Mouse (Mus musculus) megakaryocyte, embryonic 14.5 days (primary cell): ENCODE measurements around the gene Gm20388. TPM values are rescaled to one million over a fixed set of nuclear protein-coding genes. Genes with fewer than 3 reads are reported as not detected.

ENCODE experiments used
- H3K27me3 ChIP-seq: replicated peaks from 2 replicates; pipeline ENCODE3; 2012; ENCODE audit warnings: inconsistent platforms
- H3K36me3 ChIP-seq: replicated peaks from 2 replicates; pipeline ENCODE3; 2012; ENCODE audit warnings: low read length, inconsistent platforms, mixed read lengths
- H3K4me1 ChIP-seq: 2 replicates; pipeline ENCODE4 v1.6.1; 2012; ENCODE audit warnings: inconsistent platforms
- H3K4me3 ChIP-seq: replicated peaks from 2 replicates; pipeline ENCODE3; 2012; ENCODE audit warnings: moderate library complexity, mild to moderate bottlenecking, inconsistent platforms
- H3K9me3 ChIP-seq: 2 replicates; pipeline ENCODE4 v1.6.1; 2012; ENCODE audit warnings: inconsistent platforms
- FLI1 ChIP-seq: IDR thresholded peaks from 2 replicates; pipeline ENCODE4 v1.6.1; 2012; ENCODE audit warnings: low read length, inconsistent platforms, mixed read lengths
- GATA1 ChIP-seq: IDR thresholded peaks from 3 replicates; pipeline ENCODE4 v1.6.1; 2012; ENCODE audit warnings: mixed read lengths, low read length, inconsistent platforms, borderline replicate concordance
- polyA plus RNA-seq: library from polyadenylated mRNA; stranded (reverse); fragments of >175 nt; gene quantifications from 2 replicates; pipeline ENCODE4 v1.2.3, GENCODE M21; 2012; ENCODE audit warnings: low replicate concordance; ENCODE audit not compliant: insufficient read depth

Gene Gm20388
- polyA plus RNA-seq, 1 experiment: 111 TPM

- TF ChIP-seq FLI1: no peak
- TF ChIP-seq GATA1: no peak
- Histone ChIP-seq H3K36me3 (peaks cover 29% of the 10 kb centered on the region), H3K4me1 (peaks cover 80% of the 10 kb centered on the region), H3K9me3 (peaks cover under 1% of the 10 kb centered on the region), H3K4me3 (no peak overlapping the region), H3K27me3 (no peaks in the 10 kb centered on the region)
Observed at GRCm38 (mm10) chr8:121932668-121933520, 2022.3 kb downstream of the Gm20388 start.

GRCm38 (mm10) chr8:121934506-121934905 lies 2023.9 kb downstream of the Gm20388 start:
- Histone ChIP-seq H3K4me3 (no peak overlapping the region), H3K4me1 (peaks cover 81% of the 10 kb centered on the region), H3K9me3 (peaks cover 5% of the 10 kb centered on the region), H3K36me3 (peaks cover 42% of the 10 kb centered on the region), H3K27me3 (no peaks in the 10 kb centered on the region)
- TF ChIP-seq FLI1 (no peak), GATA1 (no peak)

- Histone ChIP-seq H3K36me3 (peaks cover 44% of the 10 kb centered on the region), H3K4me1 (peaks cover 85% of the 10 kb centered on the region), H3K27me3 (no peaks in the 10 kb centered on the region), H3K4me3 (no peak overlapping the region), H3K9me3 (peaks cover 5% of the 10 kb centered on the region)
- TF ChIP-seq GATA1: no peak
- TF ChIP-seq FLI1: no peak
Observed at GRCm38 (mm10) chr8:121934923-121935322, 2024.3 kb downstream of the Gm20388 start.

- TF ChIP-seq GATA1: no peak
- no peak for TF ChIP-seq FLI1
- Histone ChIP-seq H3K4me1 (peaks cover 83% of the 10 kb centered on the region), H3K36me3 (peaks cover 44% of the 10 kb centered on the region), H3K27me3 (no peaks in the 10 kb centered on the region), H3K4me3 (no peak overlapping the region), H3K9me3 (peaks cover 5% of the 10 kb centered on the region)
Observed at GRCm38 (mm10) chr8:121935341-121936294, 2025.0 kb downstream of the Gm20388 start.

DNA sequence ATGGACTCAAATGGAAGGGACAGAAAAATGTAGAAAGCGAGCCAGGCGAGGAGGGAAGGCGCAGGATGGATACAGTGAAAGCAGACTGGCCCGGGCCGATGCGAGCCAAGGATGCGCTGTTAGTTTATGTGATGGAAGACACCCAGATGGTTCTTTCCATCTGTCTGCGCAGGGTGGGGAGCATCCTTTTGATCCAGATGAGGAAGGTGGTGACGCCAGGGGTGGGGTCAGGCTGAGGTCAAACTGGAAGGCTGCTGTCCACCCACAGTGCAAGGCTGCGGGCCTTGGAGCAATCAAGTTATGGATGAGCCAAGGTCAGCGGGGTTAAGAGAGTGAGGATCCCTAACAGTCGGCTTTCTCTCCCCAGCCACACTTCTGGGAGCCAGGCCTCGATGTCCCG lies 2025.8 kb downstream of the Gm20388 start:
- Histone ChIP-seq H3K27me3 (no peaks in the 10 kb centered on the region), H3K4me1 (peaks cover 83% of the 10 kb centered on the region)
- TF ChIP-seq FLI1 (no peak), GATA1 (no peak)

DNA sequence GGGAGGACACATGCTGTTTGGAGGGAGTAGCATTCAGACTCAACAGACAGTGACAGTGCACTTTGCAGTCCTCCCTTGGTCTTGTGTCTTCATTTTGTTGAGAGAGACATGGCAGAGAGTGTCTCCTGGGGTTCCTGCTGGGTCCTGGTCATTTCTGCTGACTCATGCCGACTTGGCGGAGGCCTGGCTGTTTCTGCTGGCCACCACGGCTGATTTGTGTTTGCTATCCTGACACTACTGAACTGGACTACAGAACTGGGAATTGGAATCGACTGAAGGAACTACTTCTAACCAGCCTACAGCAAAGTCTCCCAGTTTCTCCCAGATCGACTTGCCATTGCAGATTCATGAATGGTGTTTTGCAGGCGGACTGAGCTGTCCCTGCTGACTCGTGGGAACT lies 2028.1 kb downstream of the Gm20388 start:
- peaks cover 87% of the 10 kb centered on the region for H3K4me1 ChIP-seq
- peaks cover 41% of the 10 kb centered on the region for H3K36me3 ChIP-seq
- peaks cover 5% of the 10 kb centered on the region for H3K9me3 ChIP-seq
- TF ChIP-seq FLI1 (no peak), GATA1 (no peak)
- H3K4me3 ChIP-seq: no peak overlapping the region
- no peaks in the 10 kb centered on the region for H3K27me3 ChIP-seq

More for the DNA sequence above, 2025.8 kb downstream of the Gm20388 start:
- Histone ChIP-seq H3K4me3 (no peak overlapping the region), H3K36me3 (peaks cover 44% of the 10 kb centered on the region), H3K9me3 (peaks cover 5% of the 10 kb centered on the region)

GRCm38 (mm10) chr8:121943057-121943540 lies 2032.5 kb downstream of the Gm20388 start:
- Histone ChIP-seq H3K4me3 (peak overlapping the region; percentile 65), H3K27me3 (no peaks in the 10 kb centered on the region), H3K4me1 (peaks cover 87% of the 10 kb centered on the region)

DNA sequence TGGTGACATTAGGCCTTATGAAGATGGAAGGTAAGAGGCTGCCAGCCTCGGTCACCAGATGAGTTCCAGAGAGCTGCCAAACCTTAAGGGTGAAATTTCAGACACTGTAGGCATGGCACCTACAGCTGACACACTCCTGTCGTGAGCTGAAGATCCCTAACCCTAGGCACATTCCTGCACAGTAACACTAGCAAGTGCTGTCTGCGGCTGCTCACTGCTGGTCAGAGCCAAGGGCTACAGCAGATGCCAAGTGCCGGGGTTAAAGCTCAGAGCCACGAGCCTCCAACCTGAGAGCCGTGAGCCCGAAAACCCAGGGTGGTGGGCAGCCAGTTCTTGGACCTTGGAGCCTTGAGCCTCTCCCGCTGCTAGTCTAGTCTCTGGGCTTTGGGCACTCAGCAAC lies 2033.1 kb downstream of the Gm20388 start:
- Histone ChIP-seq H3K27me3 (no peaks in the 10 kb centered on the region), H3K36me3 (peaks cover 22% of the 10 kb centered on the region), H3K9me3 (no peaks in the 10 kb centered on the region), H3K4me1 (peaks cover 87% of the 10 kb centered on the region), H3K4me3 (no peak overlapping the region)
- TF ChIP-seq GATA1 (no peak), FLI1 (no peak)

More at GRCm38 (mm10) chr8:121943057-121943540, 2032.5 kb downstream of the Gm20388 start:
- Histone ChIP-seq H3K36me3 (peaks cover 29% of the 10 kb centered on the region), H3K9me3 (peaks cover 2% of the 10 kb centered on the region)
- TF ChIP-seq FLI1 (no peak), GATA1 (no peak)

- no peak for TF ChIP-seq FLI1
- TF ChIP-seq GATA1: no peak
- Histone ChIP-seq H3K27me3 (no peaks in the 10 kb centered on the region), H3K4me3 (peak within 1 kb of the TSS; percentile 48), H3K4me1 (peaks cover 87% of the 10 kb centered on the region), H3K36me3 (peaks cover 15% of the 10 kb centered on the region), H3K9me3 (no peaks in the 10 kb centered on the region)
Observed at GRCm38 (mm10) chr8:121944831-121945230, 2034.2 kb downstream of the Gm20388 start, which contains the start of gene Car5a. Gene Car5a (minus strand): TSS chr8:121944904.
